Mouse (Mus musculus) liver, embryonic 14.5 days (tissue): ENCODE results near the gene Stim1. TPM values are rescaled to one million over a fixed set of nuclear protein-coding genes. Genes with fewer than 3 reads are reported as not detected.

Experiments
- ATAC-seq: fragments of 200-750 bp; cut with Nextera tagmentation; 2 replicates; pipeline ENCODE4 v1.8.0; 2017; ENCODE audit warnings: moderate number of reproducible peaks, mild to moderate bottlenecking, moderate library complexity; ENCODE audit not compliant: insufficient read depth
- DNase-seq, 3 experiments: peaks; one replicate each; pipeline ENCODE4 v3.0.0-alpha.2; 2012 to 2013; ENCODE audit warnings: low read depth in 3 of 3, low spot score in 3 of 3
- H3K27ac ChIP-seq: fragments of 300-500 bp; sonication (generic); 2 replicates; pipeline ENCODE4 v1.5.1; 2014; ENCODE audit warnings: moderate library complexity, mild to moderate bottlenecking, control low read depth, inconsistent platforms
- H3K27me3 ChIP-seq: fragments of 300-500 bp; sonication (generic); 2 replicates; pipeline ENCODE4 v1.6.1; 2014; ENCODE audit warnings: mild to moderate bottlenecking, low read length, moderate library complexity; ENCODE audit not compliant: control insufficient read depth, insufficient read depth
- H3K36me3 ChIP-seq: fragments of 300-500 bp; sonication (generic); replicated peaks from 2 replicates; pipeline ENCODE4 v1.6.1; 2014; ENCODE audit warnings: low read depth; ENCODE audit not compliant: control insufficient read depth, insufficient read depth
- H3K4me1 ChIP-seq, 2 experiments: fragments of 200-500 bp in 1 of 2; fragments of 300-500 bp in 1 of 2; sonication (generic) in 1 of 2; replicated peaks; 2 replicates each; pipeline ENCODE4 v1.6.1; 2012 to 2014; ENCODE audit warnings: antibody characterized with exemption in 1 of 2, inconsistent platforms in 1 of 2, low read length in 1 of 2; ENCODE audit not compliant: control insufficient read depth in 2 of 2, insufficient read depth in 2 of 2
- H3K4me2 ChIP-seq: fragments of 300-500 bp; sonication (generic); 2 replicates; pipeline ENCODE4 v1.6.1; 2014; ENCODE audit warnings: low read depth, mild to moderate bottlenecking, control low read depth, moderate library complexity
- H3K4me3 ChIP-seq, 2 experiments: fragments of 200-500 bp in 1 of 2; fragments of 300-500 bp in 1 of 2; sonication (generic) in 1 of 2; 2 replicates each; pipeline ENCODE4 v1.5.1; 2012 to 2014; ENCODE audit warnings: low read depth in 2 of 2, low read length in 2 of 2, mild to moderate bottlenecking in 2 of 2, control low read depth in 1 of 2, inconsistent platforms in 1 of 2, moderate library complexity in 1 of 2; ENCODE audit not compliant: insufficient read depth in 1 of 2
- H3K9ac ChIP-seq: fragments of 300-500 bp; sonication (generic); replicated peaks from 2 replicates; pipeline ENCODE4 v1.6.1; 2014; ENCODE audit warnings: mild to moderate bottlenecking, control low read depth, moderate library complexity
- H3K9me3 ChIP-seq: fragments of 300-500 bp; sonication (generic); 2 replicates; pipeline ENCODE4 v1.6.1; 2016; ENCODE audit warnings: low read length, mixed read lengths; ENCODE audit not compliant: control insufficient read depth
- CTCF ChIP-seq: IDR thresholded peaks from 2 replicates; pipeline ENCODE4 v1.5.1; 2016; ENCODE audit warnings: antibody characterized with exemption, low read depth, control low read depth
- EP300 ChIP-seq: IDR thresholded peaks from 2 replicates; pipeline ENCODE4 v1.6.1; 2016; ENCODE audit warnings: antibody characterized with exemption, low read depth
- WGBS: fragments of 180-500 bp; shearing (Covaris S2); extraction: QIAGEN DNeasy Blood & Tissue Kit; methylation state at CpG from one replicate; pipeline ENCODE4 v1.1.7; 2014; ENCODE audit not compliant: insufficient replicate concordance; 5-methylcytosine and 5-hydroxymethylcytosine counted together
- polyA plus RNA-seq, 2 experiments: library from polyadenylated mRNA; depleted of rRNA in 1 of 2; stranded (reverse) in 1 of 2; unstranded in 1 of 2; fragments of >200 nt; fragmentation: Nextera tagmentation in 1 of 2; extraction: Ambion mirVana in 1 of 2; gene quantifications; 2 replicates each; pipeline versions ENCODE4 v1.2.1 to v1.2.3; 2012 to 2014

The Stim1 gene
- polyA plus RNA-seq, 2 experiments = 7.9 to 9.3 TPM

- H3K9me3 ChIP-seq = no peaks in the 10 kb centered on the region
- 70% methylated on average over 5 of the region's 5 CpGs for WGBS
- DNase-seq (no peak), ATAC-seq (no peak)
- no peak overlapping the region for H3K4me2 ChIP-seq
- H3K36me3 ChIP-seq = no peaks in the 10 kb centered on the region
- no peak overlapping the region for H3K4me3 ChIP-seq
- no peaks in the 10 kb centered on the region; a peak in 1 of 4 replicates for H3K4me1 ChIP-seq
- no peaks in the 10 kb centered on the region for H3K27me3 ChIP-seq
- no peak overlapping the region for H3K27ac ChIP-seq
- TF ChIP-seq CTCF = no peak
- TF ChIP-seq EP300 = no peak
- H3K9ac ChIP-seq = no peak overlapping the region
Observed at GRCm38 (mm10) chr7:102330270-102330669, 62.7 kb downstream of the Stim1 start.

GRCm38 (mm10) chr7:102331476-102331875 is 63.9 kb downstream of the Stim1 start:
- Histone ChIP-seq H3K36me3 (no peaks in the 10 kb centered on the region), H3K4me3 (no peak overlapping the region), H3K27ac (no peak overlapping the region), H3K9me3 (no peaks in the 10 kb centered on the region), H3K9ac (no peak overlapping the region), H3K4me2 (no peak overlapping the region), H3K4me1 (no peaks in the 10 kb centered on the region; a peak in 1 of 4 replicates), H3K27me3 (no peaks in the 10 kb centered on the region)
- 55% methylated on average over 3 of the region's 3 CpGs for WGBS
- no peak for DNase-seq
- TF ChIP-seq CTCF = no peak
- no peak for TF ChIP-seq EP300
- ATAC-seq = no peak

GRCm38 (mm10) chr7:102333741-102334140 is 66.1 kb downstream of the Stim1 start:
- H3K9me3 ChIP-seq = no peaks in the 10 kb centered on the region
- no peak overlapping the region for H3K9ac ChIP-seq
- TF ChIP-seq CTCF = no peak
- no peak for TF ChIP-seq EP300
- no peaks in the 10 kb centered on the region for H3K27me3 ChIP-seq
- no peak for DNase-seq
- no peak for ATAC-seq
- no peaks in the 10 kb centered on the region for H3K36me3 ChIP-seq
- no peak overlapping the region for H3K4me2 ChIP-seq
- H3K4me1 ChIP-seq = peaks cover 0 to 7% of the 10 kb centered on the region in 2 experiments; a peak in 2 of 4 replicates
- whole genome bisulfite sequencing = 22% methylated on average over 4 of the region's 4 CpGs
- no peak overlapping the region for H3K4me3 ChIP-seq
- H3K27ac ChIP-seq = no peak overlapping the region

- no peak for ATAC-seq
Observed at GRCm38 (mm10) chr7:102337326-102337725, 69.7 kb downstream of the Stim1 start.

GRCm38 (mm10) chr7:102337898-102338297 is 70.3 kb downstream of the Stim1 start:
- ATAC-seq (no peak), DNase-seq (peak in 2 of 3 experiments; percentile 12)
- Histone ChIP-seq H3K4me2 (no peak overlapping the region), H3K4me3 (no peak overlapping the region), H3K9me3 (no peaks in the 10 kb centered on the region), H3K27ac (no peak overlapping the region), H3K36me3 (no peaks in the 10 kb centered on the region), H3K9ac (no peak overlapping the region), H3K4me1 (peaks cover 0 to 7% of the 10 kb centered on the region in 2 experiments; a peak in 1 of 4 replicates), H3K27me3 (no peaks in the 10 kb centered on the region)
- TF ChIP-seq CTCF (no peak), EP300 (no peak)
- 11% methylated on average over 3 of the region's 3 CpGs for WGBS

More at GRCm38 (mm10) chr7:102337326-102337725, 69.7 kb downstream of the Stim1 start:
- Histone ChIP-seq H3K9me3 (no peaks in the 10 kb centered on the region), H3K9ac (no peak overlapping the region), H3K36me3 (no peaks in the 10 kb centered on the region), H3K4me2 (no peak overlapping the region), H3K4me3 (no peak overlapping the region), H3K27me3 (no peaks in the 10 kb centered on the region), H3K27ac (no peak overlapping the region), H3K4me1 (peaks cover 0 to 7% of the 10 kb centered on the region in 2 experiments; a peak in 2 of 4 replicates)
- DNase-seq = no peak
- TF ChIP-seq CTCF (no peak), EP300 (no peak)
- 80% methylated on average over 5 of the region's 5 CpGs for WGBS
